Mouse (Mus musculus) heart, embryonic 13.5 days (tissue): Measurements from ENCODE around the gene Krt2. TPM values are rescaled to one million over a fixed set of nuclear protein-coding genes. Genes with fewer than 3 reads are reported as not detected.

Experiments
- ATAC-seq: fragments of 200-750 bp; cut with Nextera tagmentation; 2 replicates; pipeline ENCODE4 v1.8.0; 2017; ENCODE audit warnings: moderate TSS enrichment; ENCODE audit not compliant: insufficient number of reproducible peaks, low FRiP score, low TSS enrichment; ENCODE audit errors: extremely low read depth
- H3K27ac ChIP-seq: fragments of 300-500 bp; sonication (generic); replicated peaks from 2 replicates; pipeline ENCODE4 v1.5.1; 2015; ENCODE audit warnings: moderate library complexity, mild to moderate bottlenecking, inconsistent platforms
- H3K27me3 ChIP-seq: fragments of 300-500 bp; sonication (generic); replicated peaks from 2 replicates; pipeline ENCODE4 v1.6.1; 2015; ENCODE audit warnings: mild to moderate bottlenecking, inconsistent platforms
- H3K36me3 ChIP-seq: fragments of 300-500 bp; sonication (generic); 2 replicates; pipeline ENCODE4 v1.6.1; 2015; ENCODE audit warnings: mild to moderate bottlenecking, inconsistent platforms
- H3K4me1 ChIP-seq: fragments of 300-500 bp; sonication (generic); 2 replicates; pipeline ENCODE4 v1.6.1; 2015; ENCODE audit warnings: inconsistent platforms
- H3K4me2 ChIP-seq: fragments of 300-500 bp; sonication (generic); 2 replicates; pipeline ENCODE4 v1.6.1; 2015; ENCODE audit warnings: inconsistent platforms, mild to moderate bottlenecking, moderate library complexity
- H3K4me3 ChIP-seq: fragments of 300-500 bp; sonication (generic); 2 replicates; pipeline ENCODE4 v1.5.1; 2015; ENCODE audit warnings: moderate library complexity, mild to moderate bottlenecking, inconsistent platforms
- H3K9ac ChIP-seq: fragments of 300-500 bp; sonication (generic); 2 replicates; pipeline ENCODE4 v1.6.1; 2015; ENCODE audit warnings: inconsistent platforms, mild to moderate bottlenecking, moderate library complexity
- H3K9me3 ChIP-seq: fragments of 300-500 bp; sonication (generic); 2 replicates; pipeline ENCODE4 v1.6.1; 2016; ENCODE audit warnings: inconsistent platforms
- WGBS: fragments of 180-500 bp; shearing (Covaris S2); methylation state at CpG from one replicate; pipeline ENCODE4 v1.1.7; 2015; ENCODE audit warnings: mixed read lengths; 5-methylcytosine and 5-hydroxymethylcytosine counted together
- polyA plus RNA-seq: library from polyadenylated mRNA; unstranded; fragments of >200 nt; fragmentation: Nextera tagmentation; extraction: Ambion mirVana; gene quantifications from 2 replicates; pipeline ENCODE4 v1.2.1, GENCODE M21; 2015

Krt2 gene
- polyA plus RNA-seq, 1 experiment from 2014 or later: not detected

- Histone ChIP-seq H3K27ac (no peak overlapping the region), H3K4me3 (no peak overlapping the region), H3K36me3 (no peaks in the 10 kb centered on the region), H3K27me3 (peaks cover 77% of the 10 kb centered on the region), H3K4me2 (no peak overlapping the region), H3K9me3 (no peaks in the 10 kb centered on the region), H3K9ac (no peak overlapping the region), H3K4me1 (no peaks in the 10 kb centered on the region)
- ATAC-seq: no peak
- WGBS: 63% methylated on average over 5 of the region's 5 CpGs
These were observed 45.8 kb downstream of the Krt2 start for GRCm38 (mm10) chr15:101772080-101772710.

- Histone ChIP-seq H3K36me3 (no peaks in the 10 kb centered on the region), H3K4me1 (no peaks in the 10 kb centered on the region), H3K4me2 (no peak overlapping the region), H3K27me3 (peaks cover 85% of the 10 kb centered on the region), H3K4me3 (no peak overlapping the region), H3K9me3 (no peaks in the 10 kb centered on the region), H3K27ac (no peak overlapping the region), H3K9ac (no peak overlapping the region)
- no peak for ATAC-seq
- WGBS: 24% methylated on average over 8 of the region's 8 CpGs
These were observed 47.7 kb downstream of the Krt2 start for GRCm38 (mm10) chr15:101770226-101770625.

Other genes starting within 250 kb of the Krt2 start
- gene Krt75, start 244.3 kb downstream of the Krt2 start, polyA plus RNA-seq: not detected in 2 replicates
- not detected in 2 replicates for gene Gm5414, start 190.0 kb downstream of the Krt2 start, polyA plus RNA-seq
- not detected in 2 replicates for gene Gm5478, start 170.8 kb downstream of the Krt2 start, polyA plus RNA-seq
- gene Krt6b, start 137.9 kb downstream of the Krt2 start, polyA plus RNA-seq: not detected in 2 replicates
- not detected in 2 replicates for gene Krt6a, start 123.9 kb downstream of the Krt2 start, polyA plus RNA-seq
- 0.59 and 3.6 TPM in 2 replicates for gene Krt5, start 105.3 kb downstream of the Krt2 start, polyA plus RNA-seq
- not detected in 2 replicates for gene Krt71, start 75.1 kb downstream of the Krt2 start, polyA plus RNA-seq
- not detected in 2 replicates for gene Krt72, start 31.7 kb downstream of the Krt2 start, polyA plus RNA-seq
- gene Krt73, start 15.8 kb downstream of the Krt2 start, polyA plus RNA-seq: not detected in 2 replicates
- gene Krt1, start 32.6 kb upstream of the Krt2 start, polyA plus RNA-seq: 0.28 and 0.41 TPM in 2 replicates
- gene Krt77, start 51.5 kb upstream of the Krt2 start, polyA plus RNA-seq: not detected in 2 replicates
- not detected in 2 replicates for gene Krt76, start 74.8 kb upstream of the Krt2 start, polyA plus RNA-seq
- 0.06 and 0.07 TPM in 2 replicates for gene Krt4, start 106.6 kb upstream of the Krt2 start, polyA plus RNA-seq
- 0.45 and 0.56 TPM in 2 replicates for gene Krt79, start 122.2 kb upstream of the Krt2 start, polyA plus RNA-seq
- not detected in 2 replicates for gene Krt78, start 136.1 kb upstream of the Krt2 start, polyA plus RNA-seq
- 21.7 and 24.9 TPM in 2 replicates for gene Krt8, start 186.3 kb upstream of the Krt2 start, polyA plus RNA-seq
- gene Krt18, start 210.0 kb upstream of the Krt2 start, polyA plus RNA-seq: 34.6 and 36.0 TPM in 2 replicates